Mouse (Mus musculus) MEL (cell line): ENCODE data around the gene Csnk2b. TPM values are rescaled to one million over a fixed set of nuclear protein-coding genes. Genes with fewer than 3 reads are reported as not detected.
A peak's percentile ranks its signal among the peaks of the same experiment; 100 is the strongest.

Experiments
- DNase-seq: peaks from one replicate; pipeline ENCODE4 v3.0.0; 2011; ENCODE audit warnings: low read depth, low spot score
- H3K27ac ChIP-seq: 2 replicates; pipeline ENCODE4 v1.5.1; 2012; ENCODE audit warnings: low read depth, mild to moderate bottlenecking, control low read depth, low read length, moderate library complexity; ENCODE audit not compliant: control insufficient read depth
- H3K27me3 ChIP-seq, 2 experiments: fragments of 150-350 bp in 1 of 2; sonication (generic) in 1 of 2; 2 replicates each; pipeline ENCODE4 v1.6.1; 2012; ENCODE audit warnings: low read length in 2 of 2, mild to moderate bottlenecking in 2 of 2, improper control_type of control experiment in 1 of 2, moderate library complexity in 1 of 2; ENCODE audit not compliant: insufficient read depth in 2 of 2, control insufficient read depth in 1 of 2
- H3K36me3 ChIP-seq, 2 experiments: 2 replicates each; pipeline ENCODE4 v1.6.1; 2012 to 2014; ENCODE audit warnings: low read length in 2 of 2, improper control_type of control experiment in 1 of 2, inconsistent platforms in 1 of 2, mild to moderate bottlenecking in 1 of 2; ENCODE audit not compliant: insufficient read depth in 2 of 2, control insufficient read depth in 1 of 2
- H3K4me1 ChIP-seq, 2 experiments: fragments of 150-350 bp in 1 of 2; sonication (generic) in 1 of 2; 2 replicates each; pipeline ENCODE4 v1.6.1; 2012; ENCODE audit warnings: low read length in 2 of 2, improper control_type of control experiment in 1 of 2, mild to moderate bottlenecking in 1 of 2; ENCODE audit not compliant: insufficient read depth in 2 of 2, control insufficient read depth in 1 of 2
- H3K4me3 ChIP-seq, 2 experiments: fragments of 150-350 bp in 1 of 2; sonication (generic) in 1 of 2; 2 replicates each; pipeline ENCODE4 v1.5.1; 2012; ENCODE audit warnings: low read depth in 2 of 2, low read length in 2 of 2, mild to moderate bottlenecking in 2 of 2, moderate library complexity in 2 of 2, control low read depth in 1 of 2, improper control_type of control experiment in 1 of 2; ENCODE audit not compliant: control insufficient read depth in 1 of 2, insufficient read depth in 1 of 2
- H3K79me2 ChIP-seq: 2 replicates; pipeline ENCODE4 v1.6.1; 2012; ENCODE audit warnings: mild to moderate bottlenecking, low read length, moderate library complexity; ENCODE audit not compliant: control insufficient read depth, poor library complexity, insufficient read depth
- H3K9ac ChIP-seq: 2 replicates; pipeline ENCODE4 v1.6.1; 2012; ENCODE audit warnings: low read depth, mild to moderate bottlenecking, control low read depth, low read length, moderate library complexity; ENCODE audit not compliant: control insufficient read depth, poor library complexity, severe bottlenecking
- H3K9me3 ChIP-seq: fragments of 150-350 bp; sonication (generic); replicated peaks from 2 replicates; pipeline ENCODE4 v1.6.1; 2012; ENCODE audit warnings: mild to moderate bottlenecking, low read length, improper control_type of control experiment, moderate library complexity; ENCODE audit not compliant: insufficient read depth
- CHD1 ChIP-seq: IDR thresholded peaks from 2 replicates; pipeline ENCODE4 v1.6.1; 2012; ENCODE audit warnings: low read depth, mild to moderate bottlenecking, inconsistent platforms, low read length, improper control_type of control experiment
- CHD2 ChIP-seq: IDR thresholded peaks from 2 replicates; pipeline ENCODE4 v1.6.1; 2011; ENCODE audit warnings: low read length, improper control_type of control experiment
- E2F4 ChIP-seq: IDR thresholded peaks from 2 replicates; pipeline ENCODE4 v1.6.1; 2011; ENCODE audit warnings: low read depth, low read length, improper control_type of control experiment, borderline replicate concordance
- ELF1 ChIP-seq: IDR thresholded peaks from 2 replicates; pipeline ENCODE4 v1.6.1; 2014; ENCODE audit warnings: low read depth, mild to moderate bottlenecking, inconsistent platforms, low read length, improper control_type of control experiment, moderate library complexity
- EP300 ChIP-seq, 2 experiments: IDR thresholded peaks; 2 replicates each; pipeline ENCODE4 v1.6.1; 2011; ENCODE audit warnings: improper control_type of control experiment in 2 of 2, low read length in 2 of 2, low read depth in 1 of 2, mild to moderate bottlenecking in 1 of 2
- ETS1 ChIP-seq: IDR thresholded peaks from 2 replicates; pipeline ENCODE4 v1.6.1; 2012; ENCODE audit warnings: low read depth, mild to moderate bottlenecking, inconsistent platforms, low read length, improper control_type of control experiment, moderate library complexity
- GATA1 ChIP-seq: IDR thresholded peaks from 2 replicates; pipeline ENCODE4 v1.6.1; 2011; ENCODE audit warnings: low read depth, low read length, improper control_type of control experiment
- HCFC1 ChIP-seq: IDR thresholded peaks from 2 replicates; pipeline ENCODE4 v1.6.1; 2012; ENCODE audit warnings: low read depth, mild to moderate bottlenecking, inconsistent platforms, low read length, improper control_type of control experiment, moderate library complexity
- MAFK ChIP-seq: IDR thresholded peaks from 2 replicates; pipeline ENCODE4 v1.6.1; 2011; ENCODE audit warnings: low read depth, mild to moderate bottlenecking, low read length, improper control_type of control experiment, borderline replicate concordance
- MAZ ChIP-seq: IDR thresholded peaks from 2 replicates; pipeline ENCODE4 v1.6.1; 2012; ENCODE audit warnings: low read depth, mild to moderate bottlenecking, inconsistent platforms, low read length, improper control_type of control experiment
- MXI1 ChIP-seq: IDR thresholded peaks from 2 replicates; pipeline ENCODE4 v1.6.1; 2011; ENCODE audit warnings: mild to moderate bottlenecking, low read depth, low read length, improper control_type of control experiment
- MYB ChIP-seq: IDR thresholded peaks from 2 replicates; pipeline ENCODE4 v1.6.1; 2011; ENCODE audit warnings: mild to moderate bottlenecking, low read depth, low read length, improper control_type of control experiment
- MYC ChIP-seq: IDR thresholded peaks from 2 replicates; pipeline ENCODE4 v1.6.1; 2011; ENCODE audit warnings: low read depth, mild to moderate bottlenecking, low read length, improper control_type of control experiment, moderate library complexity
- NELFE ChIP-seq: IDR thresholded peaks from 2 replicates; pipeline ENCODE4 v1.6.1; 2011; ENCODE audit warnings: low read depth, low read length, improper control_type of control experiment
- NRF1 ChIP-seq: IDR thresholded peaks from 2 replicates; pipeline ENCODE4 v1.6.1; 2014; ENCODE audit warnings: low read depth, mild to moderate bottlenecking, inconsistent platforms, low read length, improper control_type of control experiment, moderate library complexity; ENCODE audit not compliant: poor library complexity, insufficient read depth, severe bottlenecking
- POLR2A ChIP-seq, 2 experiments: IDR thresholded peaks; 2 replicates each; pipeline ENCODE4 v1.6.1; 2011 to 2012; ENCODE audit warnings: low read length in 2 of 2, mild to moderate bottlenecking in 2 of 2, control low read depth in 1 of 2, improper control_type of control experiment in 1 of 2, low read depth in 1 of 2, moderate library complexity in 1 of 2; ENCODE audit not compliant: control insufficient read depth in 1 of 2, insufficient read depth in 1 of 2, poor library complexity in 1 of 2
- POLR2AphosphoS2 ChIP-seq: IDR thresholded peaks from 2 replicates; pipeline ENCODE4 v1.6.1; 2011; ENCODE audit warnings: low read length, improper control_type of control experiment
- RAD21 ChIP-seq: IDR thresholded peaks from 2 replicates; pipeline ENCODE4 v1.6.1; 2011; ENCODE audit warnings: mild to moderate bottlenecking, low read depth, low read length, improper control_type of control experiment
- SIN3A ChIP-seq: IDR thresholded peaks from 2 replicates; pipeline ENCODE4 v1.6.1; 2012; ENCODE audit warnings: low read length, improper control_type of control experiment, inconsistent platforms
- TBP ChIP-seq: IDR thresholded peaks from 2 replicates; pipeline ENCODE4 v1.8.0; 2011; ENCODE audit warnings: low read depth, low read length, improper control_type of control experiment
- TCF12 ChIP-seq: IDR thresholded peaks from 2 replicates; pipeline ENCODE4 v1.6.1; 2014; ENCODE audit warnings: low read depth, mild to moderate bottlenecking, inconsistent platforms, low read length, improper control_type of control experiment, moderate library complexity
- UBTF ChIP-seq: IDR thresholded peaks from 2 replicates; pipeline ENCODE4 v1.6.1; 2012; ENCODE audit warnings: low read depth, mild to moderate bottlenecking, inconsistent platforms, low read length, improper control_type of control experiment, moderate library complexity, borderline replicate concordance; ENCODE audit not compliant: insufficient read depth
- ZC3H11A ChIP-seq: IDR thresholded peaks from 2 replicates; pipeline ENCODE4 v1.6.1; 2012; ENCODE audit warnings: low read depth, mild to moderate bottlenecking, inconsistent platforms, low read length, improper control_type of control experiment
- ZKSCAN1 ChIP-seq: IDR thresholded peaks from 2 replicates; pipeline ENCODE4 v1.6.1; 2012; ENCODE audit warnings: low read depth, mild to moderate bottlenecking, inconsistent platforms, low read length, improper control_type of control experiment, moderate library complexity
- ZMIZ1 ChIP-seq: IDR thresholded peaks from 2 replicates; pipeline ENCODE4 v1.6.1; 2012; ENCODE audit warnings: low read depth, mild to moderate bottlenecking, inconsistent platforms, low read length, improper control_type of control experiment, moderate library complexity
- polyA plus RNA-seq, 2 experiments: library from polyadenylated mRNA; stranded (reverse) in 1 of 2; unstranded in 1 of 2; fragments of >175 nt in 1 of 2; fragments of >200 nt in 1 of 2; gene quantifications; 2 replicates each; pipeline versions ENCODE4 v1.2.1 to v1.2.4; 2012; ENCODE audit warnings: low replicate concordance in 2 of 2, low read depth in 1 of 2; ENCODE audit not compliant: insufficient read length in 2 of 2, insufficient read depth in 1 of 2, missing spikeins in 1 of 2
- total RNA-seq: library from RNA; depleted of rRNA; stranded (reverse); fragments of 300-350 nt; gene quantifications from 2 replicates; pipeline ENCODE4 v1.2.3, GENCODE M21; 2012

The Csnk2b gene
- total and polyA plus RNA-seq, 3 experiments: 222 to 607 TPM; not detected in 1

- Histone ChIP-seq H3K9ac (no peak overlapping the region), H3K27me3 (no peaks in the 10 kb centered on the region), H3K27ac (no peak overlapping the region), H3K36me3 (peaks cover 0 to 12% of the 10 kb centered on the region in 2 experiments; a peak in 2 of 4 replicates), H3K4me3 (no peak overlapping the region), H3K79me2 (peaks cover 22% of the 10 kb centered on the region), H3K9me3 (no peaks in the 10 kb centered on the region), H3K4me1 (peaks cover 6 to 11% of the 10 kb centered on the region in 2 experiments)
- TF ChIP-seq RAD21 (no peak), MAZ (no peak), ZKSCAN1 (no peak), CHD2 (no peak), GATA1 (no peak), MXI1 (no peak), HCFC1 (no peak), MYB (no peak)
- no peak for DNase-seq
Measured at GRCm38 (mm10) chr17:35128996-35129395, 7.1 kb upstream of the Csnk2b start.

- peak; percentile 12; the same call in 1 of the 2 replicates for TF ChIP-seq ELF1
- no peak for TF ChIP-seq MAZ
- no peak for TF ChIP-seq MXI1
- no peak for TF ChIP-seq MYC
- TF ChIP-seq GATA1: no peak
- TF ChIP-seq POLR2AphosphoS2: no peak
- no peak for TF ChIP-seq E2F4
- TF ChIP-seq CHD1: no peak
- TF ChIP-seq HCFC1: peak; percentile 28; the same call in 1 of the 2 replicates
- TF ChIP-seq, all 39 proteins: peak for 2
- H3K4me3 ChIP-seq: peak overlapping the region; percentile 90 to 99
- H3K9ac ChIP-seq: peak overlapping the region; percentile 83
- peaks cover 26% of the 10 kb centered on the region for H3K79me2 ChIP-seq
- H3K27ac ChIP-seq: peak overlapping the region; percentile 78; the same call in 1 of the 2 replicates
- DNase-seq: no peak
- no peaks in the 10 kb centered on the region for H3K27me3 ChIP-seq
- H3K9me3 ChIP-seq: no peaks in the 10 kb centered on the region
- H3K36me3 ChIP-seq: peaks cover 0 to 10% of the 10 kb centered on the region in 2 experiments; a peak in 2 of 4 replicates
- H3K4me1 ChIP-seq: peaks cover 6 to 8% of the 10 kb centered on the region in 2 experiments; a peak in 3 of 4 replicates
Measured at GRCm38 (mm10) chr17:35127017-35127416, 5.2 kb upstream of the Csnk2b start.

GRCm38 (mm10) chr17:35126206-35126611, 4.4 kb upstream of the Csnk2b start, which contains the start of gene D17H6S53E:
Gene D17H6S53E (plus strand): TSS chr17:35126373.
- Histone ChIP-seq H3K79me2 (peaks cover 33% of the 10 kb centered on the region), H3K9me3 (no peaks in the 10 kb centered on the region), H3K9ac (peak within 1 kb of the TSS; percentile 83), H3K4me1 (peaks cover 6 to 8% of the 10 kb centered on the region in 2 experiments; a peak in 3 of 4 replicates), H3K36me3 (peaks cover 0 to 10% of the 10 kb centered on the region in 2 experiments; a peak in 2 of 4 replicates), H3K27ac (peak within 1 kb of the TSS; percentile 78), H3K27me3 (no peaks in the 10 kb centered on the region), H3K4me3 (peak within 1 kb of the TSS; percentile 90 to 99)
- peak; percentile 87 for DNase-seq
- TF ChIP-seq SIN3A: peak; percentile 76
- TF ChIP-seq TBP: 0 out of 2 replicates have a peak, but pooled peaks have one; percentile 6
- TF ChIP-seq HCFC1: peak; percentile 75
- peak; percentile 44; the same call in 1 of the 2 replicates for TF ChIP-seq TCF12
- 0 out of 2 replicates have a peak, but pooled peaks have one; percentile 40 for TF ChIP-seq ZMIZ1
- peak; percentile 26; the same call in 1 of the 2 replicates for TF ChIP-seq MYC
- TF ChIP-seq NELFE: peak; percentile 80
- peak; percentile 72 for TF ChIP-seq NRF1
- TF ChIP-seq ETS1: peak; percentile 67; the same call in 1 of the 2 replicates
- no peak; the same call in 1 of the 2 replicates for TF ChIP-seq CHD1
- peak; percentile 80; the same call in 1 of the 2 replicates for TF ChIP-seq UBTF
- no peak for TF ChIP-seq POLR2AphosphoS2
- TF ChIP-seq EP300 (IDR thresholded peaks at IDR 0.05; ENCODE audit: low read depth in 1 of 2, low read length in 2 of 2): no peak; a peak in 1 of 4 replicates
- TF ChIP-seq ZC3H11A: no peak
- no peak for TF ChIP-seq MAFK
- TF ChIP-seq POLR2A (IDR thresholded peaks at IDR 0.05; ENCODE audit: control insufficient read depth in 1 of 2, insufficient read depth in 1 of 2, low read depth in 1 of 2, low read length in 2 of 2, poor library complexity in 1 of 2): peak; percentile 65 to 69; a peak in 3 of 4 replicates
